Mouse (Mus musculus): ENCODE data around the gene Abat.

Abat gene

GRCm38 (mm10) chr16:8638131-8638530 lies 124.9 kb downstream of the Abat start:
- TF ChIP-seq GATA4 (IDR thresholded peaks at IDR 0.05; ENCODE audit: insufficient replicate concordance, low read length), result no peak

- peak; percentile 2; the same call in 1 of the 2 replicates for TF ChIP-seq GATA4 (IDR thresholded peaks at IDR 0.05; ENCODE audit: insufficient replicate concordance, low read length)
Measured at GRCm38 (mm10) chr16:8639466-8640191, 126.4 kb downstream of the Abat start.

- no peak for TF ChIP-seq GATA4 (IDR thresholded peaks at IDR 0.05; ENCODE audit: insufficient replicate concordance, low read length)
Measured at GRCm38 (mm10) chr16:8643855-8644254, 130.6 kb downstream of the Abat start.

DNA sequence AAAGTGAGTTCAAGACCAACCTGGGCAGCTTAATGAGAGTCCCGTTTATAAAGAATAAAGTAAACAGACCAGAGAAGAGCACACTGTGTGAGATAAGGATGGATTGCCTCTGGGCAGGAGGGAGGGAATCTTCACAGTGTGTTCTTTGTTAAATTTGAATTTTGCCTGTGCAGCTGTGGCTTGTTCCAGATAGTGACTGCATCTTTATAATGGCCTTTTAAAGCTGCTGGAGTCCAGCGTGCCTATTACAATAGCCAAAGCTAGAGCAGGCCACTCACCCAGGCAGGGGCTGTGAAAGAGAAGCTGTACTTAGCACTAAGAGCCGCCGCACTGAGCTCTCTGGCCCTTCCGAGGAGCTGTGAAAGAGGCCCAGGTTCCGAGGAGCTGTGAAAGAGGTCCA lies 132.3 kb downstream of the Abat start:
- no peak for TF ChIP-seq GATA4 (IDR thresholded peaks at IDR 0.05; ENCODE audit: insufficient replicate concordance, low read length)

GRCm38 (mm10) chr16:8650007-8650406 lies 136.8 kb downstream of the Abat start:
- TF ChIP-seq GATA4 (IDR thresholded peaks at IDR 0.05; ENCODE audit: insufficient replicate concordance, low read length), result no peak

GRCm38 (mm10) chr16:8655108-8655507 lies 141.9 kb downstream of the Abat start:
- no peak for TF ChIP-seq GATA4 (IDR thresholded peaks at IDR 0.05; ENCODE audit: insufficient replicate concordance, low read length)

DNA sequence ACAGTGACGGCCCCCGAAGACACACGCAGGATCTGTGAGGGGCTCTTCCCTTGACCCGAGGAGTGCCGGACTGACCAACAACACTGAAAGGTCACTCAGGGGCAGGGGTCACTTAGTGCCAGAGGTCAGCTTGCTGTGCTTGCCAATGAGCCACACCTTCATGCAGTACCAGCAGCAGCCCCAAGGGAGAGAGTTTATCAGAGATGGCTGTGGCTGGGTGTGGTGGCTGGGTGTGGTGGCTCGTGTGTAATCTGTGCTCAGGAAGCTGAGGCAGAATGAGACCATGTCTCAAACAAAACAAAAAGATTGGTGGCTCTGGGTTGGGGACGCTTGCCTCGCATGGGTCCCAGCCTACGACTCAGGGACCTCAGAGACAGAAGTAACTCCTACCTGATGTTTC lies 142.4 kb downstream of the Abat start:
- TF ChIP-seq GATA4 (IDR thresholded peaks at IDR 0.05; ENCODE audit: insufficient replicate concordance, low read length), result no peak

DNA sequence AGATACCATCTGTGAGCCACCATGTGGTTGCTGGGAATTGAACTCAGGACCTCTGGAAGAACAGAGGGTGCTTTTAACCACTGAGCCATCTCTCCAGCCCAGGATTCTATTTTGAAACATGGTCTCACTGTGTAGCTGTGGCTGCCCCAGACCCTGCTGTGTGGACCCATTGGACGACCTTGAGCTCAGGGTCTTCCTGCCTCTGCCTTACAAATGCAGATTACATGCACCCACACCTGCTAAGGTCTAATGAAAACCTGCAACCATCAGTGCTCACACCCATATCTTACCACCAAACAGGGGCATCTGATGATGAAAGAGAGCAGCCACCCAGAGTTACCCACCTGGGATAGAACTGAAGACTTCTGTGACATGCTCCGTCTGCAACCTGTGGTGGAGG lies 143.0 kb downstream of the Abat start:
- no peak for TF ChIP-seq GATA4 (IDR thresholded peaks at IDR 0.05; ENCODE audit: insufficient replicate concordance, low read length)

DNA sequence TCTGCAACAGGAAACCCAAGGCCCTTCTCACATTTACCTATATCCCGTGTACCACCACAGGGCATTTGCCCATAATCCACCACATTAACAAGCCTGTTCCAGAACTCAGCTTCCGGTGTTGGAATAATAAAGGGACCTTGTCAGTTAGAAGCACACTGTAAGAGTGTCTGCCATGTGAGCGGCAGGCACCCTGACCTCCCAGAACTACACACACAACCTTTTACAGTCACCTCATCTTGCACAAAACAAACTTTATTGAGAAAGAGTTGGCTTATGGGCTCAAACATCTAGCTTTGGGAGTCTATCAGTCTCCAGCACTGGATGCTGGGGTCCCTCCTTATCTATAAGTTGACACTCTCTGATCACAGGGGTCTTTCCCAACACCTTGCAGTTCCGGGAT lies 145.1 kb downstream of the Abat start:
- TF ChIP-seq GATA4 (IDR thresholded peaks at IDR 0.05; ENCODE audit: insufficient replicate concordance, low read length), result no peak

DNA sequence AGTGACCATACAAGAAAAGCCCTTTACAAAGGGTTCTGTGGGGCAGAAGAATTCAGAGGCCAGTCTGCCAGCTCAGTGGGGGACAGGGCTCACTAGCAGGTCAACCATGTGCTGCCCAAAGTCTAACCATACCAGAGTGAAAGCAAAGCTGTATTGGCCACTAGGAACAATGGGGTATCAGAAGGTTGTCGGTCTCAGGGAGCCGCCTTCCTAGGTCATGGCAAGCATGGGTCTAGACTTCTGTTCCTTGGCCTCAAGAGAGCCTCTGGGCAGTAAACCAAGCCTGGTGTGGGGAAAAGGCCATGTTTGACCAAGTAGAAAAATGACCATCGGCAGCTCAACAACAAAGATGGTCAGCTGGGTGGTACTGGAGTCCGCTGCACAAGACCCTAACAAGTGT lies 145.5 kb downstream of the Abat start:
- TF ChIP-seq GATA4 (IDR thresholded peaks at IDR 0.05; ENCODE audit: insufficient replicate concordance, low read length), result no peak

DNA sequence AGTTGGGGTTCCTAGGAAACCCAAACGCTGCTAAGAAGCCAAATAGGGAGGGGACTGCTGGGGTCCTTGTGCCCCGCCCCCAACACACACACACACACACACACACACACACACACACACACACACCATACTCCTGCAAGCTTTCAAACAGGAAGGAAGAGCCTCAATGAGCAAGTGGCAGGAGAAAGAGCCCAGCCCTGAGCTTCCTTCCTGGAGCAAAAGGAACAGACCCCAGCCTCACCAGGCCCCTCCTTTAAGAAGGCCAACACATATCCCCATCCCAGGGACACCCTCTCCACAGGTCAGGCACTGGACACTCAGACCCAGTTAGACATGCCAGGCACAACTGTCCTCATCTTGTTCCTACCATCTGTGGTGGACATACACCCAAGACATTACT lies 149.8 kb downstream of the Abat start:
- no peak for TF ChIP-seq GATA4 (IDR thresholded peaks at IDR 0.05; ENCODE audit: insufficient replicate concordance, low read length)

GRCm38 (mm10) chr16:8663606-8664539 lies 150.6 kb downstream of the Abat start:
- no peak for TF ChIP-seq GATA4 (IDR thresholded peaks at IDR 0.05; ENCODE audit: insufficient replicate concordance, low read length)

DNA sequence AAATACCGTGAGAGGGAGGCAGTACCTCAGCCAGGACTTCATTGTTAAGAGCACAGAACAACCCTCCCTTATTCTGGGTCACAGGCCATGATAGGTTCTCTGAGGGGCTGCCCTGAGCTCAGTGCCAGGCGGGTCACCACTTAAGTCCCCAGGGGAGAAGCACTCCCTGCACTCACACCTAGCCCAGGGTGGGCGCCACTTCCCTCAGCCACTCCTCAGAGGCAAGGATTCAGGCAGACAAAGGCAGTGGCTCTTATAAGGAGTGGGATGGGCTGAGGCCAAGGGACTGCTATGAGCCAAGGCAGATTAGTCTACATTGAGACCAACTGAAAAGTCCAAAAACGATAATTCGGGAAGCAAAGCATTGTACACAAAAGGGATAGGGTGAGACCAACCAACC lies 152.1 kb downstream of the Abat start:
- no peak for TF ChIP-seq GATA4 (IDR thresholded peaks at IDR 0.05; ENCODE audit: insufficient replicate concordance, low read length)

- no peak for TF ChIP-seq GATA4 (IDR thresholded peaks at IDR 0.05; ENCODE audit: insufficient replicate concordance, low read length)
Measured at GRCm38 (mm10) chr16:8666452-8666851, 153.2 kb downstream of the Abat start.

GRCm38 (mm10) chr16:8667261-8667660 lies 154.0 kb downstream of the Abat start:
- no peak for TF ChIP-seq GATA4 (IDR thresholded peaks at IDR 0.05; ENCODE audit: insufficient replicate concordance, low read length)

DNA sequence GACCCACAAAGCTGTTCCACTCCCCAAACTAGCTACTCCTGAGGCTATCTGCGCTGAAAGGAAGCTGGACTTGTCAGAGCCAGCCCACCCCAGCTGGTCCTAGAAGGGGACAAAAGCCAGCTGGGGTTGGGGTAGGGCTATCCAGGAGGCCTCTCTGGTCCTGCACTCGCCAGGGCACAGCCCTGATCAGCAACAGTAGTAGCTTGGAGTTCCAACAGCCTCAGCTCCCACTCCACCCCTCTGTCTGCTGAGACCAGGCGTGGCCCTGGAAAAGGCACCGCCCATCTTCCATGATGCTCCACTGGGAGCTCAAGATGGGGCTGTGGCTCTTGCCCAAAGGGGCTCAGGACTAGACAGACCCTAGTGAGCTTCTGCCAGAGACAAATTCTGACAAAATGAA lies 154.6 kb downstream of the Abat start:
- no peak for TF ChIP-seq GATA4 (IDR thresholded peaks at IDR 0.05; ENCODE audit: insufficient replicate concordance, low read length)
